In genomic region chr12:8469742-8470494, GRCm38 (mm10) we compare ENCODE assay signal across 21 mouse cellular contexts. TPM values are rescaled to one million over a fixed set of nuclear protein-coding genes. Genes with fewer than 3 reads are reported as not detected.
A peak's percentile ranks its signal among the peaks of the same experiment; 100 is the strongest.
DNase-seq lines count a peak whose midpoint lies in the region; ATAC-seq and TF ChIP-seq lines count a peak whose summit lies in the region.
"Had no signal": no experiment of that assay in that cellular context is flagged by ENCODE, and none has a peak within 500 bp of the region (broad histone marks: within the 10 kb centered on the region; RNA-seq: fewer than 3 reads in every experiment).

No protein-coding gene starts in this region.

- H3K36me3 ChIP-seq in kidney, adult 2 months (ENCODE audit: control insufficient read depth, insufficient read depth, low read length): no peaks in the 10 kb centered on the region
- no peaks in the 10 kb centered on the region for H3K36me3 ChIP-seq in kidney, embryonic 16.5 days (ENCODE audit: insufficient read depth, low read length)
- H3K36me3 ChIP-seq: embryonic facial prominence, embryonic 15.5 days; heart, embryonic 10.5 days; hindbrain, embryonic 10.5 days; limb, embryonic 12.5 days; liver, embryonic 12.5 days; midbrain, embryonic 13.5 days had no signal

- CTCF ChIA-PET in Patski (lab: Charles Lee): interaction anchor here (1.1 kb wide), 1 partner anchor 17 kb away, joined by 3 read pairs; no protein-coding TSS in a partner anchor

- POLR2A ChIA-PET in Patski (lab: Charles Lee): interaction anchor here (0.6 to 1.4 kb wide), 3 partner anchors 29 to 111 kb away, joined by 3 to 10 read pairs (median 4); partner anchors contain the start of gene Rhob

- TF ChIP-seq POLR2A in kidney, adult 2 months (IDR thresholded peaks at IDR 0.05; ENCODE audit: low read depth, low read length): no peak

- in situ Hi-C loops in Patski (cut with MboI; ENCODE audit: low pct_unique_long_range_greater_than_20kb): no loop called here

- H3K9me3 ChIP-seq in kidney, embryonic 16.5 days (ENCODE audit: low read length): no peaks in the 10 kb centered on the region
- H3K9me3 ChIP-seq: embryonic facial prominence, embryonic 15.5 days; heart, embryonic 10.5 days; hindbrain, embryonic 10.5 days; limb, embryonic 12.5 days; liver, embryonic 12.5 days; midbrain, embryonic 13.5 days had no signal

- no peaks in the 10 kb centered on the region for H3K4me1 ChIP-seq in kidney, adult 2 months (ENCODE audit: control insufficient read depth, insufficient read depth, low read length)
- H3K4me1 ChIP-seq in kidney, embryonic 16.5 days (ENCODE audit: insufficient read depth, low read length): peaks cover 29% of the 10 kb centered on the region
- H3K4me1 ChIP-seq: liver, embryonic 12.5 days had no signal

- no peak overlapping the region for H3K4me3 ChIP-seq in kidney, adult 2 months (ENCODE audit: insufficient read depth, low read depth, low read length)
- no peak overlapping the region for H3K4me3 ChIP-seq in kidney, embryonic 16.5 days (ENCODE audit: low read length)
- H3K4me3 ChIP-seq: embryonic facial prominence, embryonic 15.5 days; gastrocnemius, adult 2 months; heart, embryonic 10.5 days; hindbrain, embryonic 10.5 days; limb, embryonic 12.5 days; liver, embryonic 12.5 days; midbrain, embryonic 13.5 days had no signal

- no peak overlapping the region for H3K4me2 ChIP-seq in kidney, embryonic 16.5 days (replicated peaks; ENCODE audit: low read depth, low read length)
- H3K4me2 ChIP-seq: embryonic facial prominence, embryonic 15.5 days; limb, embryonic 12.5 days; liver, embryonic 12.5 days; midbrain, embryonic 13.5 days had no signal

- H3K27me3 ChIP-seq in kidney, adult 2 months (replicated peaks; ENCODE audit: control insufficient read depth, insufficient read depth, low read length): no peaks in the 10 kb centered on the region
- H3K27me3 ChIP-seq in Patski: no peaks in the 10 kb centered on the region
- H3K27me3 ChIP-seq in kidney, embryonic 16.5 days (ENCODE audit: insufficient read depth, low read length): no peaks in the 10 kb centered on the region
- H3K27me3 ChIP-seq: embryonic facial prominence, embryonic 15.5 days; limb, embryonic 12.5 days; liver, embryonic 12.5 days; midbrain, embryonic 13.5 days had no signal

- H3K27ac ChIP-seq in kidney, adult 2 months (ENCODE audit: insufficient read depth, low read depth, low read length): no peak overlapping the region
- H3K27ac ChIP-seq in kidney, embryonic 16.5 days (ENCODE audit: low read length): no peak overlapping the region
- H3K27ac ChIP-seq: embryonic facial prominence, embryonic 15.5 days; gastrocnemius, adult 2 months; heart, embryonic 10.5 days; hindbrain, embryonic 10.5 days; limb, embryonic 12.5 days; liver, embryonic 12.5 days; midbrain, embryonic 13.5 days had no signal

- DNase-seq in kidney, adult 2 months: peak; percentile 53
- no peak for DNase-seq in kidney, postnatal 25 days
- DNase-seq in NIH3T3 (ENCODE audit: low read depth) (peak; percentile 50), Patski (ENCODE audit: low read depth, low spot score) (no peak)
- no peak for DNase-seq in thymus, adult 18-20 months
- no peak for DNase-seq in cerebellum, postnatal 14 days
- DNase-seq: cerebellum, adult 8-10 months; gastrocnemius, adult 2 months; layer of hippocampus, adult 9-11 months; lung, adult 2 months; thymus, postnatal 25 days had no signal

- no peak overlapping the region for H3K9ac ChIP-seq in kidney, embryonic 16.5 days (replicated peaks; ENCODE audit: low read length)
- H3K9ac ChIP-seq: embryonic facial prominence, embryonic 15.5 days; limb, embryonic 12.5 days; liver, embryonic 12.5 days; midbrain, embryonic 13.5 days had no signal

- no peak for TF ChIP-seq CTCF in kidney, adult 2 months (conservative IDR thresholded peaks at IDR 0.05; ENCODE audit: insufficient read depth, insufficient read length, low read depth, low read length)
- no peak for TF ChIP-seq CTCF in Patski (IDR thresholded peaks at IDR 0.05)

- WGBS in kidney, adult 2 months: 77% methylated on average over 25 of the region's 25 CpGs
- 59% methylated on average over 25 of the region's 25 CpGs for WGBS in kidney, embryonic 16.5 days

- peak; percentile 51 for ATAC-seq in Patski
- peak; percentile 20; the same call in 1 of the 2 replicates for ATAC-seq in kidney, embryonic 16.5 days (ENCODE audit: low FRiP score, low TSS enrichment)
- no peak for ATAC-seq in granulocyte monocyte progenitor cell, adult 5-6 weeks (replicated peaks; ENCODE audit: poor library complexity, severe bottlenecking)
- ATAC-seq: forebrain, embryonic 14.5 days; hindbrain, embryonic 16.5 days; liver, embryonic 12.5 days; midbrain, embryonic 13.5 days had no signal

RNA-seq across cellular contexts. Expression of gene Rhob, which starts 29.9 kb away (rescaled TPM):
- 128 and 145 TPM in 2 replicates for polyA plus RNA-seq in kidney, adult 2 months (2012; rRNA removed)
- polyA plus RNA-seq in Patski (2021): 217 TPM
- 39.8 and 40.1 TPM in 2 replicates for polyA plus RNA-seq in kidney, embryonic 16.5 days (2015; fragmentation: Nextera tagmentation; extraction: Ambion mirVana)
- total RNA-seq in granulocyte monocyte progenitor cell, adult 5-6 weeks (2014; fragmentation: Nextera tagmentation): 75.2 and 78.3 TPM in 2 replicates
- total RNA-seq in granulocyte monocyte progenitor cell, adult 5-6 weeks (2017): 64.8 and 67.6 TPM in 2 replicates

Comparison
In these comparisons a context has a peak if more than half of its experiments do, and no peak if none do; other contexts are left out.
1. DNase-seq: peak in kidney, adult 2 months (single experiment) and NIH3T3 (single experiment); none in kidney, postnatal 25 days (0 of 2), Patski (single experiment), thymus, adult 18-20 months (0 of 2) and cerebellum, postnatal 14 days (0 of 2).